Mouse (Mus musculus): Measurements from ENCODE around the gene Pccb. TPM values are rescaled to one million over a fixed set of nuclear protein-coding genes. Genes with fewer than 3 reads are reported as not detected.

Gene Pccb
- polyA plus RNA-seq, 1 experiment from 2014 or later: 23.7 TPM

- H3K4me2 ChIP-seq: no peak overlapping the region
- H3K27me3 ChIP-seq: no peaks in the 10 kb centered on the region
- no peaks in the 10 kb centered on the region for H3K9me3 ChIP-seq
- H3K36me3 ChIP-seq: no peaks in the 10 kb centered on the region
- no peaks in the 10 kb centered on the region for H3K4me1 ChIP-seq
- no peak for ATAC-seq (ENCODE audit: insufficient number of reproducible peaks, insufficient read depth, low FRiP score, low TSS enrichment, low read depth)
- H3K9ac ChIP-seq: no peak overlapping the region
- no peak overlapping the region for H3K4me3 ChIP-seq
- WGBS: 81% methylated on average over 9 of the region's 9 CpGs
- no peak overlapping the region for H3K27ac ChIP-seq
Observed at GRCm38 (mm10) chr9:101042249-101042648, 7.6 kb upstream of the Pccb start.

- ATAC-seq (ENCODE audit: insufficient number of reproducible peaks, insufficient read depth, low FRiP score, low TSS enrichment, low read depth): no peak
- no peaks in the 10 kb centered on the region for H3K27me3 ChIP-seq
- H3K27ac ChIP-seq: no peak overlapping the region
- no peak overlapping the region for H3K4me3 ChIP-seq
- H3K9me3 ChIP-seq: no peaks in the 10 kb centered on the region
- WGBS: 73% methylated on average over 5 of the region's 5 CpGs
- H3K4me2 ChIP-seq: no peak overlapping the region
- no peaks in the 10 kb centered on the region for H3K36me3 ChIP-seq
- no peak overlapping the region for H3K9ac ChIP-seq
- H3K4me1 ChIP-seq: no peaks in the 10 kb centered on the region
Observed at GRCm38 (mm10) chr9:101041508-101041907, 6.8 kb upstream of the Pccb start.

- Histone ChIP-seq H3K9me3 (no peaks in the 10 kb centered on the region), H3K36me3 (no peaks in the 10 kb centered on the region), H3K27ac (no peak overlapping the region), H3K4me1 (peaks cover 6% of the 10 kb centered on the region), H3K27me3 (no peaks in the 10 kb centered on the region), H3K4me3 (no peak overlapping the region), H3K4me2 (no peak overlapping the region), H3K9ac (no peak overlapping the region)
- no peak for ATAC-seq (ENCODE audit: insufficient number of reproducible peaks, insufficient read depth, low FRiP score, low TSS enrichment, low read depth)
- WGBS: 64% methylated on average over 5 of the region's 5 CpGs
Observed at GRCm38 (mm10) chr9:101038634-101039033, 3.9 kb upstream of the Pccb start.

GRCm38 (mm10) chr9:101037396-101037795 is 2.7 kb upstream of the Pccb start:
- H3K4me2 ChIP-seq: no peak overlapping the region
- no peaks in the 10 kb centered on the region for H3K36me3 ChIP-seq

GRCm38 (mm10) chr9:101036876-101037275 is 2.2 kb upstream of the Pccb start:
- H3K27ac ChIP-seq: no peak overlapping the region
- no peak overlapping the region for H3K9ac ChIP-seq
- no peak overlapping the region for H3K4me2 ChIP-seq
- H3K4me1 ChIP-seq: peaks cover 10% of the 10 kb centered on the region
- 0 out of 2 replicates have a peak, but pooled peaks cover under 1% of the 10 kb centered on the region for H3K36me3 ChIP-seq
- H3K9me3 ChIP-seq: no peaks in the 10 kb centered on the region
- WGBS: 86% methylated on average over 2 of the region's 2 CpGs
- ATAC-seq (ENCODE audit: insufficient number of reproducible peaks, insufficient read depth, low FRiP score, low TSS enrichment, low read depth): no peak
- H3K27me3 ChIP-seq: no peaks in the 10 kb centered on the region
- no peak overlapping the region for H3K4me3 ChIP-seq

More at GRCm38 (mm10) chr9:101037396-101037795, 2.7 kb upstream of the Pccb start:
- Histone ChIP-seq H3K4me1 (peaks cover 10% of the 10 kb centered on the region), H3K27ac (no peak overlapping the region), H3K9me3 (no peaks in the 10 kb centered on the region), H3K4me3 (no peak overlapping the region), H3K27me3 (no peaks in the 10 kb centered on the region), H3K9ac (no peak overlapping the region)
- ATAC-seq (ENCODE audit: insufficient number of reproducible peaks, insufficient read depth, low FRiP score, low TSS enrichment, low read depth): no peak
- 32% methylated on average over 7 of the region's 7 CpGs for WGBS

GRCm38 (mm10) chr9:101035836-101036596 is 1.3 kb upstream of the Pccb start:
- H3K9me3 ChIP-seq: no peaks in the 10 kb centered on the region
- 86% methylated on average over 13 of the region's 15 CpGs for WGBS
- H3K4me1 ChIP-seq: peaks cover 10% of the 10 kb centered on the region
- no peak overlapping the region for H3K27ac ChIP-seq
- ATAC-seq (ENCODE audit: insufficient number of reproducible peaks, insufficient read depth, low FRiP score, low TSS enrichment, low read depth): no peak
- H3K9ac ChIP-seq: no peak overlapping the region
- no peak overlapping the region for H3K4me2 ChIP-seq
- no peak overlapping the region for H3K4me3 ChIP-seq
- H3K27me3 ChIP-seq: no peaks in the 10 kb centered on the region
- 0 out of 2 replicates have a peak, but pooled peaks cover 2% of the 10 kb centered on the region for H3K36me3 ChIP-seq

- no peaks in the 10 kb centered on the region for H3K27me3 ChIP-seq
- H3K4me3 ChIP-seq: peak overlapping the region; percentile 51
- H3K4me2 ChIP-seq: peak overlapping the region; percentile 67
- H3K4me1 ChIP-seq: peaks cover 10% of the 10 kb centered on the region
- peaks cover 7% of the 10 kb centered on the region for H3K36me3 ChIP-seq
- 4% methylated on average over 14 of the region's 14 CpGs for WGBS
- no peak for ATAC-seq (ENCODE audit: insufficient number of reproducible peaks, insufficient read depth, low FRiP score, low TSS enrichment, low read depth)
- H3K9ac ChIP-seq: peak overlapping the region; percentile 75
- H3K27ac ChIP-seq: peak overlapping the region; percentile 98
- H3K9me3 ChIP-seq: no peaks in the 10 kb centered on the region
Observed at GRCm38 (mm10) chr9:101033761-101034447, 794 bp downstream of the Pccb start.

GRCm38 (mm10) chr9:101018768-101019167 is 15.9 kb downstream of the Pccb start:
- 97% methylated on average over 10 of the region's 10 CpGs for WGBS
- no peak for ATAC-seq (ENCODE audit: insufficient number of reproducible peaks, insufficient read depth, low FRiP score, low TSS enrichment, low read depth)
- no peaks in the 10 kb centered on the region for H3K27me3 ChIP-seq
- H3K36me3 ChIP-seq: peaks cover 43% of the 10 kb centered on the region
- no peak overlapping the region for H3K4me2 ChIP-seq
- no peak overlapping the region for H3K4me3 ChIP-seq
- no peak overlapping the region for H3K9ac ChIP-seq
- H3K27ac ChIP-seq: no peak overlapping the region
- no peaks in the 10 kb centered on the region; the same call in 1 of the 2 replicates for H3K9me3 ChIP-seq
- peaks cover 3% of the 10 kb centered on the region; the same call in 1 of the 2 replicates for H3K4me1 ChIP-seq

- ATAC-seq (ENCODE audit: insufficient number of reproducible peaks, insufficient read depth, low FRiP score, low TSS enrichment, low read depth): no peak
- H3K27ac ChIP-seq: no peak overlapping the region
Observed at GRCm38 (mm10) chr9:101017734-101018516, 16.8 kb downstream of the Pccb start.

GRCm38 (mm10) chr9:101015324-101015723 is 19.4 kb downstream of the Pccb start:
- ATAC-seq (ENCODE audit: insufficient number of reproducible peaks, insufficient read depth, low FRiP score, low TSS enrichment, low read depth): no peak
- 93% methylated on average over 9 of the region's 9 CpGs for WGBS

More at GRCm38 (mm10) chr9:101017734-101018516, 16.8 kb downstream of the Pccb start:
- Histone ChIP-seq H3K9ac (no peak overlapping the region), H3K27me3 (no peaks in the 10 kb centered on the region), H3K4me2 (no peak overlapping the region), H3K4me3 (no peak overlapping the region), H3K9me3 (no peaks in the 10 kb centered on the region; the same call in 1 of the 2 replicates), H3K4me1 (peaks cover 3% of the 10 kb centered on the region; the same call in 1 of the 2 replicates), H3K36me3 (peaks cover 39% of the 10 kb centered on the region)
- WGBS: 81% methylated on average over 15 of the region's 15 CpGs

GRCm38 (mm10) chr9:101012433-101012832 is 22.3 kb downstream of the Pccb start:
- no peak overlapping the region for H3K4me2 ChIP-seq

More at GRCm38 (mm10) chr9:101015324-101015723, 19.4 kb downstream of the Pccb start:
- H3K4me3 ChIP-seq: no peak overlapping the region
- no peaks in the 10 kb centered on the region; the same call in 1 of the 2 replicates for H3K9me3 ChIP-seq
- H3K4me1 ChIP-seq: peaks cover 3% of the 10 kb centered on the region; the same call in 1 of the 2 replicates
- no peak overlapping the region for H3K27ac ChIP-seq
- peaks cover 45% of the 10 kb centered on the region for H3K36me3 ChIP-seq
- no peak overlapping the region for H3K9ac ChIP-seq
- no peaks in the 10 kb centered on the region for H3K27me3 ChIP-seq
- no peak overlapping the region for H3K4me2 ChIP-seq

More at GRCm38 (mm10) chr9:101012433-101012832, 22.3 kb downstream of the Pccb start:
- H3K36me3 ChIP-seq: peaks cover 41% of the 10 kb centered on the region
- ATAC-seq (ENCODE audit: insufficient number of reproducible peaks, insufficient read depth, low FRiP score, low TSS enrichment, low read depth): no peak
- 72% methylated on average over 10 of the region's 10 CpGs for WGBS
- no peaks in the 10 kb centered on the region for H3K27me3 ChIP-seq
- H3K4me1 ChIP-seq: no peaks in the 10 kb centered on the region
- H3K27ac ChIP-seq: no peak overlapping the region
- H3K4me3 ChIP-seq: no peak overlapping the region
- H3K9me3 ChIP-seq: no peaks in the 10 kb centered on the region; the same call in 1 of the 2 replicates
- H3K9ac ChIP-seq: no peak overlapping the region
